Mouse (Mus musculus) liver, embryonic 11.5 days (tissue): ENCODE data around the gene Slc4a8. TPM values are rescaled to one million over a fixed set of nuclear protein-coding genes. Genes with fewer than 3 reads are reported as not detected.
"Not testable (repeated sequence)": the region's sequence is repeated elsewhere in the genome, so short reads cannot be mapped to it uniquely, and the experiment has no call there.

Experiments used
- ATAC-seq: fragments of 200-750 bp; cut with Nextera tagmentation; replicated peaks from 2 replicates; pipeline ENCODE4 v1.8.0; 2017; ENCODE audit warnings: moderate number of reproducible peaks, mild to moderate bottlenecking, moderate TSS enrichment, moderate library complexity; ENCODE audit not compliant: low FRiP score
- DNase-seq: peaks from one replicate; pipeline ENCODE4 v3.0.0-alpha.2; 2017; ENCODE audit warnings: low spot score
- H3K27ac ChIP-seq: fragments of 300-500 bp; sonication (generic); 2 replicates; pipeline ENCODE4 v1.5.1; 2014; ENCODE audit warnings: mild to moderate bottlenecking, low read depth, low read length, control low read depth
- H3K27me3 ChIP-seq: fragments of 300-500 bp; sonication (generic); replicated peaks from 2 replicates; pipeline ENCODE4 v1.6.1; 2014; ENCODE audit warnings: low read length, mixed read lengths; ENCODE audit not compliant: control insufficient read depth, insufficient read depth
- H3K36me3 ChIP-seq: fragments of 300-500 bp; sonication (generic); 2 replicates; pipeline ENCODE4 v1.6.1; 2014; ENCODE audit warnings: mild to moderate bottlenecking, low read length, moderate library complexity, mixed read lengths; ENCODE audit not compliant: control insufficient read depth, insufficient read depth
- H3K4me1 ChIP-seq: fragments of 300-500 bp; sonication (generic); replicated peaks from 2 replicates; pipeline ENCODE4 v1.6.1; 2014; ENCODE audit warnings: low read length, mixed read lengths; ENCODE audit not compliant: control insufficient read depth, insufficient read depth
- H3K4me2 ChIP-seq: fragments of 300-500 bp; sonication (generic); 2 replicates; pipeline ENCODE4 v1.6.1; 2014; ENCODE audit warnings: mild to moderate bottlenecking, control low read depth, moderate library complexity
- H3K4me3 ChIP-seq: fragments of 300-500 bp; sonication (generic); 2 replicates; pipeline ENCODE4 v1.5.1; 2014; ENCODE audit warnings: low read depth, low read length, control low read depth
- H3K9ac ChIP-seq: fragments of 300-500 bp; sonication (generic); 2 replicates; pipeline ENCODE4 v1.6.1; 2014; ENCODE audit warnings: low read depth, low read length, control low read depth
- H3K9me3 ChIP-seq: fragments of 300-500 bp; sonication (generic); 2 replicates; pipeline ENCODE4 v1.6.1; 2016; ENCODE audit warnings: low read length, inconsistent platforms, mixed read lengths; ENCODE audit not compliant: control insufficient read depth
- WGBS: fragments of 180-500 bp; shearing (Covaris S2); extraction: QIAGEN DNeasy Blood & Tissue Kit; methylation state at CpG from one replicate; pipeline ENCODE4 v1.1.7; 2014; 5-methylcytosine and 5-hydroxymethylcytosine counted together
- polyA plus RNA-seq: library from polyadenylated mRNA; unstranded; fragments of >200 nt; fragmentation: Nextera tagmentation; extraction: Ambion mirVana; gene quantifications from 2 replicates; pipeline ENCODE4 v1.2.1, GENCODE M21; 2014

The Slc4a8 gene
- polyA plus RNA-seq, 1 experiment from 2014 or later: 1.5 TPM

DNA sequence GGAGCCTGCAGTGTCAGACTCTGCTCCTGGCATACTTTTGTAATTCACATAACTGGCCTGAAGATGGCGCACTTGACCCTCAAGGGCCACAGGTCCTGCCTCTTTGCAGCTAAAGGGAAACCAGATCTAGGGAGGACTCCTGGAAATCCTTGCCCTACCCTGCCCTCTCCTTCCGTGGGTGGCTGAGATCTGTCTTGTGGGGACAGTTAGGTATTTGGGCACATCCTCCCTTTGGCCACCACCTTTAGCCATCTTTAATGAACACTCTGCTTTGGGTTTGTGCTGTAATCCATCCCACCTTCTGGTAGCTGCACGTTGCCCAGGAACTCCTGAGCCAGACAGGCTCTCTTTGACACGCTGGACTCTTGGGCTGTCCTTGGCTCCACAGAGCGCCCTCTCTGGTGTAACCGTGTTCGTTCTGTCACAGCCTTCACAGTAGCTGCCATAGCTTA lies 4.0 kb upstream of the Slc4a8 start:
- 0 out of 2 replicates have a peak, but pooled peaks cover 9% of the 10 kb centered on the region for H3K4me1 ChIP-seq
- no peaks in the 10 kb centered on the region for H3K9me3 ChIP-seq
- no peak overlapping the region for H3K4me3 ChIP-seq
- peaks cover 17% of the 10 kb centered on the region for H3K27me3 ChIP-seq
- peak; percentile 71 for DNase-seq
- WGBS: 3% methylated on average over 7 of the region's 7 CpGs
- no peak overlapping the region for H3K27ac ChIP-seq
- peak overlapping the region; percentile 36 for H3K4me2 ChIP-seq
- ATAC-seq: peak; percentile 42; the same call in 1 of the 2 replicates
- no peak overlapping the region for H3K9ac ChIP-seq
- no peaks in the 10 kb centered on the region for H3K36me3 ChIP-seq

DNA sequence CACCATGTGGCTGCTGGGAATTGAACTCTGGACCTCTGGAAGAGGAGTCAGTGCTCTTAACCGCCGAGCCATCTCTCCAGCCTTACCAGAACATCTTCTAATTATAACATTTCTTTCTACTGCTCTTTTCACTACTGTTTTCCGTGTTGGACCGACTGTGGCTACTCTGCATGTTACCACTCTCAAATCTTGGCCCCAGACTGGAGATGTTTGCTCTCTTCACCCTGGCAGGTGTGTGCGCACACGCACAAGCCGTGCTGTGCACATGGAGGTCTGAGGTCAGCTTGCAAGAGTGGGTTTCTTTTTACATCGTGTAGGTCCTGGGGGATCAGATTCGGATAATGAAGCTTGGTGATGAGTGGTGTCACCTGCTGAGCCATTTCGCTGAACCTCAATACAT lies 2.3 kb upstream of the Slc4a8 start:
- ATAC-seq: no peak
- no peaks in the 10 kb centered on the region for H3K9me3 ChIP-seq
- 81% methylated on average over 10 of the region's 10 CpGs for WGBS
- no peak overlapping the region for H3K27ac ChIP-seq
- no peak overlapping the region for H3K4me2 ChIP-seq
- H3K4me1 ChIP-seq: 0 out of 2 replicates have a peak, but pooled peaks cover 9% of the 10 kb centered on the region
- no peaks in the 10 kb centered on the region for H3K36me3 ChIP-seq
- no peak overlapping the region for H3K9ac ChIP-seq
- no peak overlapping the region for H3K4me3 ChIP-seq
- no peak for DNase-seq
- peaks cover 35% of the 10 kb centered on the region for H3K27me3 ChIP-seq

DNA sequence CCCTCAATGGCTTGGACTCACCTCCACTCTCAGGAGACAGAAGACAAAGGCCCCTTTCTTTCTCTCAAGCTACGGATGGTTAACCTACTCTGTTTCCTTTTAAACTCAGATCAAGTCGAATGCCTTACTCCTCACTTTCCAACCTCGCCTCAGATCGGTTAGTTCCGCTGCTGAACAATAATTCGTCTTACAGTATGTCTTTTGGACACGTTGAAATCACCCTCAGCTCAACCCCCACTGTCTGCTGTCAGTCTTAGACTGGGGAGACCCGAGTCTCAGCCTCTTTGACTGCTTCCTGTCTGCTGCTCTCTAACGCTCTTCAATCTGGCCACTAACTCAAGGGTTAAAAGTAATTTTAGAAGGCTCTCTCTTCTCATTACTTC lies 520 bp upstream of the Slc4a8 start:
- Histone ChIP-seq H3K36me3 (no peaks in the 10 kb centered on the region), H3K27me3 (peaks cover 44% of the 10 kb centered on the region), H3K27ac (no peak overlapping the region), H3K9me3 (no peaks in the 10 kb centered on the region), H3K4me2 (peak overlapping the region; percentile 78), H3K4me3 (peak overlapping the region; percentile 56), H3K4me1 (0 out of 2 replicates have a peak, but pooled peaks cover 7% of the 10 kb centered on the region), H3K9ac (no peak overlapping the region)
- ATAC-seq (no peak), DNase-seq (no peak)
- WGBS: 34% methylated on average over 9 of the region's 9 CpGs

DNA sequence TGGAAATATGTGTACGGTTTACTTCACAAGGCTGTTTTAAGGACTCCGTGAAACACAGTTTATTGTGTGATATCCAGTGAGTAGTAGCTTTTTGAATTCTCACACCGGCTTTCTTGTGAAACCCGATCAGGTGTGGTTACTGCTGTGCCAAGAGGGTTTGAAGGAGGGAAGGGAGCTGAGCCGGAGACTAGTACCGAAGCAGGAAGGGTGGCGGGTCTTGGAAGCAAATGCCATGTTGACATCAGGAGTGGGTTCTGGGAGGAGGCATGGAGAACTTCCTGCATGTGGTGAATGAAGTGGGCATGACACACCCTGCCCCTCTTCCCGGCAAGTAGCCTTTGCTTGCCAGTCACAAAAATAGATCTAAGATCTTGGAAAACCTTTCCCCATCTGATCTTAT lies 1.1 kb downstream of the Slc4a8 start:
- Histone ChIP-seq H3K27me3 (peaks cover 48% of the 10 kb centered on the region), H3K9me3 (no peaks in the 10 kb centered on the region), H3K36me3 (no peaks in the 10 kb centered on the region), H3K9ac (no peak overlapping the region), H3K4me3 (no peak overlapping the region), H3K4me2 (no peak overlapping the region; the same call in 1 of the 2 replicates), H3K4me1 (0 out of 2 replicates have a peak, but pooled peaks cover 7% of the 10 kb centered on the region), H3K27ac (no peak overlapping the region)
- no peak for DNase-seq
- ATAC-seq: no peak
- WGBS: 55% methylated on average over 8 of the region's 8 CpGs

DNA sequence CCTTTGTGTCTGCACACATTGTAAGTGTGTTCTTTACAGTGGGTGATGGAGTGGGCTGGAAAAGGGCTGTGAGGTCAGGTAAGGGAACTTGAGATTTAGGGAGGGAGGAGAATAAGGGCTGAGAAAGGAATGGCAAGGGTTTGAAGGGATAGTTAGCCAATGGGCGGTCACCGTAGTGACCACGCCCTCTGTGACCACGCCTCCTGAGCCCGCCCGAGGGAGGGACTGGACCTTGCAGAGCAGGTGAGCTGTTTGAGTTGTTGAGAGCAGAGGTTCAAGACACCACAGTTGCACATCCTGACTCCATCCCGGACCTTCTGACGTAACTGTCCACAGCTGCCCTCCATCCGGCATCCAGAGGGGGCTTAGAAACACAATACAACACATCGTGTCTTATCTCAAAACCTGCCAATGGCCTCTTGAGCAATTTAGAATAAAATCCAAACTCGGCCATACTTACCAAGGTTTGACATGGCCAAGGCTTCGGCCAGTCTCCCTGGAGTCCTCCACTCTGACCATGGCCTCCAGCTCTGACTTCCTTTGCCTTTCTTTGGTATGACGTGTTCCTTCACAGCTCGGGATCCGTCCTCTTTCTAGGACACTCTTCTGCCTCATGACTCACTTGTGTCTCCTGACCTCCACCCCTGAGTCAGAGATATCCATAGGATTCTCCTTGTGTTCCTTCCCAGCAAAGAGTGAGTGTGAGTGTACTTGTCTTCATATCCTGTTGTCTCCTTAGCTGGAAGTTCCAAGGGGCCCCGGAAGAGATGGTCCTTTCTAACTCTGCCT lies 2.8 kb downstream of the Slc4a8 start:
- H3K4me1 ChIP-seq: 0 out of 2 replicates have a peak, but pooled peaks cover 7% of the 10 kb centered on the region
- H3K9me3 ChIP-seq: no peaks in the 10 kb centered on the region
- H3K36me3 ChIP-seq: no peaks in the 10 kb centered on the region
- H3K9ac ChIP-seq: no peak overlapping the region
- H3K4me2 ChIP-seq: no peak overlapping the region
- peaks cover 51% of the 10 kb centered on the region for H3K27me3 ChIP-seq
- no peak overlapping the region for H3K27ac ChIP-seq
- DNase-seq: no peak
- ATAC-seq: no peak
- WGBS: 68% methylated on average over 16 of the region's 16 CpGs
- H3K4me3 ChIP-seq: no peak overlapping the region

DNA sequence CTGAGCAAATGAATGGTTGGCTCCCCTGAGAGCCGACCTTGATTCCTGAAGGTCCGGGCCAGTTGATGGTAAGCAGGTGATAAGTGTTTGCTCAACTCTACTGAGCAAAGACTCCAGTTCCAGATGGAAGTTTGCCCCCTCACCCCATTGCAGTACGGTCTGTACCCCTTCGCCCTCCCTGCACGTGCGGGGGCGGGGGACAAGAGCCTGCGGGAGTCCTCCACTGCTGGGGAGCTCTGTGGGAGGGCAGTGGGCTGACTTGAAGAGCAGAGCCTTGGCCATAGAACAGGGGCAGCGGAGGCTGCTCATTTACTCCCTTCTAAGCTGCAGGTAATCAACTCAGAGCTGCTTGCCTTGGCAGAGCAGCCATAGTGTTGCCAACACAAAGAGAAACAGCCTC lies 5.3 kb downstream of the Slc4a8 start:
- no peak overlapping the region for H3K27ac ChIP-seq
- no peaks in the 10 kb centered on the region for H3K36me3 ChIP-seq
- no peak overlapping the region for H3K9ac ChIP-seq
- ATAC-seq: no peak
- WGBS: 71% methylated on average over 9 of the region's 9 CpGs
- no peak for DNase-seq
- H3K9me3 ChIP-seq: no peaks in the 10 kb centered on the region
- no peak overlapping the region for H3K4me2 ChIP-seq
- 0 out of 2 replicates have a peak, but pooled peaks cover 2% of the 10 kb centered on the region for H3K4me1 ChIP-seq
- H3K27me3 ChIP-seq: peaks cover 41% of the 10 kb centered on the region
- H3K4me3 ChIP-seq: no peak overlapping the region

DNA sequence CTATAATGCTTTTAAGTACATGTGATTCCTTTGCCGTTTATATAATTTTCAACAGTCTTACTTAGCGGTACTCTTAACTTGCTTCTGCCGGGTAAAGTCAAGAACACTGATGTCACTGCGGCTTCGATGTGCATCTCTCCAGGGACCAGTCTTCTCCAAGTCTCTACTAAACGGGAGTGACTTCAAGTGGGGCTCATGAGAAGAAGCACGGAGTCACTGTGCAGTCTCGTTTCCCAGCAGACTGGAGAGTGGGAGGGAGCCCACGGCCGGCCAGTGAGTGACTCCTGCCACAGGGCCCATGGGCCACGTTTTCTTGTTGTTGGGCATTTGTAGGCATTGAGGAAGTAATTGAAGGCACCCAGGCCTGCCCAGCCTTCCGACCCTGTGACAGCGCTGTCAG lies 6.3 kb downstream of the Slc4a8 start:
- Histone ChIP-seq H3K27me3 (peaks cover 31% of the 10 kb centered on the region), H3K9ac (no peak overlapping the region), H3K4me2 (no peak overlapping the region), H3K4me3 (no peak overlapping the region), H3K9me3 (no peaks in the 10 kb centered on the region; the same call in 1 of the 2 replicates), H3K27ac (no peak overlapping the region), H3K36me3 (no peaks in the 10 kb centered on the region), H3K4me1 (no peaks in the 10 kb centered on the region)
- ATAC-seq: no peak
- WGBS: 79% methylated on average over 13 of the region's 13 CpGs
- no peak for DNase-seq

DNA sequence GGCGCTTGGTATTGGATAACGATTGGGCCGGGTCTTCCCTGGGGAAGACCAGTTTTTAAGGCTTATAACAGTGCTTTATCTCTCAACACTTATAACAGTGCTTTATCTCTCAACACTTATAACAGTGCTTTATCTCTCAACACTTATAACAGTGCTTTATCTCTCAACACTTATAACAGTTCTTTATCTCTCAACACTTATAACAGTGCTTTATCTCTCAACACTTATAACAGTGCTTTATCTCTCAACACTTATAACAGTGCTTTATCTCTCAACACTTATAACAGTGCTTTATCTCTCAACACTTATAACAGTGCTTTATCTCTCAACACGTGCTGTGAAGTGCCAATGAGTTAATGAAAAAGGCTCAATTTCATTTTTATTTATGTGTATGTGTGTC lies 7.5 kb downstream of the Slc4a8 start:
- H3K9ac ChIP-seq, H3K9me3 ChIP-seq, H3K4me3 ChIP-seq, H3K27ac ChIP-seq, H3K4me2 ChIP-seq, DNase-seq, H3K4me1 ChIP-seq, H3K36me3 ChIP-seq, ATAC-seq: not testable (repeated sequence)
- H3K27me3 ChIP-seq: peaks cover 19% of the 10 kb centered on the region
- 71% methylated on average over 4 of the region's 4 CpGs for WGBS

DNA sequence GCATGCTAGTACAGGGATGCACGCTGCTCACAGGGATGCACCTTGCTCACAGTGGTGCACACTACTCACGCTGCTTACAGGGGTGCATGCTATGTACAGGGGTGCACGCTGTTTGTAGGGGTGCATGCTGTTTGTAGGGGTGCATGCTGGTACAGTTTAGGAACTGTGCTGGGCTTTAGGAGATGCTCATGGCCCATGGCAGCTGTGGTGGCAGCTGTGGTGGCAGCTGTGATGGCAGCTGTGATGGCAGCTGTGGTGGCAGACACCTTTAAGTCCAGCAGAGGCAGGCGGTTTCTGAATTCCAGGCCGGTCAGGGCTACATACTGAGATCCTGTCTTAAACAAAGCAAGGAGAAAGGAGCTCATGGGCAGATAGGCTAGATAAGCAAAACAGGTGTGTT lies 8.8 kb downstream of the Slc4a8 start:
- Histone ChIP-seq H3K9me3 (no peaks in the 10 kb centered on the region; the same call in 1 of the 2 replicates), H3K4me2 (no peak overlapping the region), H3K36me3 (no peaks in the 10 kb centered on the region), H3K27me3 (peaks cover 13% of the 10 kb centered on the region), H3K4me3 (no peak overlapping the region), H3K4me1 (no peaks in the 10 kb centered on the region), H3K27ac (no peak overlapping the region), H3K9ac (no peak overlapping the region)
- no peak for DNase-seq
- ATAC-seq: no peak
- 89% methylated on average over 5 of the region's 5 CpGs for WGBS
